Mouse (Mus musculus) intestine, embryonic 16.5 days (tissue): ENCODE results near the gene Wdr81. TPM values are rescaled to one million over a fixed set of nuclear protein-coding genes. Genes with fewer than 3 reads are reported as not detected.

Experiments
- ATAC-seq: fragments of 200-750 bp; cut with Nextera tagmentation; 2 replicates; pipeline ENCODE4 v1.8.0; 2017; ENCODE audit warnings: moderate TSS enrichment, moderate library complexity
- H3K27ac ChIP-seq: fragments of 300-500 bp; sonication (generic); 2 replicates; pipeline ENCODE4 v1.5.1; 2014; ENCODE audit warnings: mild to moderate bottlenecking, low read length
- H3K27me3 ChIP-seq: fragments of 300-500 bp; sonication (generic); replicated peaks from 2 replicates; pipeline ENCODE4 v1.6.1; 2014; ENCODE audit warnings: low read length, control low read depth, mixed read lengths; ENCODE audit not compliant: control insufficient read depth, insufficient read depth
- H3K36me3 ChIP-seq: fragments of 300-500 bp; sonication (generic); 2 replicates; pipeline ENCODE4 v1.6.1; 2014; ENCODE audit warnings: low read length, control low read depth; ENCODE audit not compliant: control insufficient read depth, insufficient read depth
- H3K4me1 ChIP-seq: fragments of 300-500 bp; sonication (generic); 2 replicates; pipeline ENCODE4 v1.6.1; 2014; ENCODE audit warnings: low read length, control low read depth, mixed read lengths; ENCODE audit not compliant: control insufficient read depth, insufficient read depth
- H3K4me2 ChIP-seq: fragments of 300-500 bp; sonication (generic); 2 replicates; pipeline ENCODE4 v1.6.1; 2014; ENCODE audit warnings: low read depth, low read length, control low read depth
- H3K4me3 ChIP-seq: fragments of 300-500 bp; sonication (generic); 2 replicates; pipeline ENCODE4 v1.5.1; 2014; ENCODE audit warnings: mild to moderate bottlenecking, low read length
- H3K9ac ChIP-seq: fragments of 300-500 bp; sonication (generic); 2 replicates; pipeline ENCODE4 v1.6.1; 2014; ENCODE audit warnings: low read depth, low read length
- H3K9me3 ChIP-seq: fragments of 300-500 bp; sonication (generic); 2 replicates; pipeline ENCODE4 v1.6.1; 2016; ENCODE audit warnings: low read length, control low read depth; ENCODE audit not compliant: control insufficient read depth
- WGBS: fragments of 180-500 bp; shearing (Covaris S2); extraction: QIAGEN DNeasy Blood & Tissue Kit; methylation state at CpG from one replicate; pipeline ENCODE4 v1.1.7; 2014; 5-methylcytosine and 5-hydroxymethylcytosine counted together
- polyA plus RNA-seq: library from polyadenylated mRNA; unstranded; fragments of >200 nt; fragmentation: Nextera tagmentation; extraction: Ambion mirVana; gene quantifications from 2 replicates; pipeline ENCODE4 v1.2.1, GENCODE M21; 2015

Wdr81 gene
- polyA plus RNA-seq, 1 experiment from 2014 or later: 6.9 TPM

DNA sequence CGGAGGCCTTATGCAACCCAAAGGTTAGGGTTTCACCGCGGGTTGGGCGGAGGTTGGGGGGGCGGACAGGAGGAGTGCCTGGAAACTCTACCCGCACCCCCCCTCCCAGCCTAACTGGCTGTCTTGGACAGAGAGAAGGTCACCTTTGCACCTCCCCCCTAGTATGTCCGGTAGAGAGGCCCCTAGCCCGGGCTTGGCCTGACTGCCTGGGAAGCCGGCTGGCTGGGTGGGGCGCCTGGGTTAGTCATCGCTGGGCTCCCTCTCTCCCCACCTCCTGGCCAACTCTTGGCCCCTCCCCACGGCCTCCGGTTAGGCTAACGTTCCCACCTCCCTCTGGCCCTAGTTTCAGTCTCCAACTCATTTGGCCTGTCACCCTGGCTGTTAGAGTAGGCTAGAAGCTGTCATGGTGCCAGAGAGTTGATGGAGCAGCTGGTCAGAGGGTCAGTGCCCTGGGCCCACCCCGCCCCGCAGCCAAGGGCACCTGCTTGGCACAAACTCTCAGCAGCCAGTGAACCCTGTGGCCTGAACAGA, 7.8 kb upstream of the Wdr81 start:
- ATAC-seq: peak; percentile 41
- WGBS: 3% methylated on average over 16 of the region's 16 CpGs

DNA sequence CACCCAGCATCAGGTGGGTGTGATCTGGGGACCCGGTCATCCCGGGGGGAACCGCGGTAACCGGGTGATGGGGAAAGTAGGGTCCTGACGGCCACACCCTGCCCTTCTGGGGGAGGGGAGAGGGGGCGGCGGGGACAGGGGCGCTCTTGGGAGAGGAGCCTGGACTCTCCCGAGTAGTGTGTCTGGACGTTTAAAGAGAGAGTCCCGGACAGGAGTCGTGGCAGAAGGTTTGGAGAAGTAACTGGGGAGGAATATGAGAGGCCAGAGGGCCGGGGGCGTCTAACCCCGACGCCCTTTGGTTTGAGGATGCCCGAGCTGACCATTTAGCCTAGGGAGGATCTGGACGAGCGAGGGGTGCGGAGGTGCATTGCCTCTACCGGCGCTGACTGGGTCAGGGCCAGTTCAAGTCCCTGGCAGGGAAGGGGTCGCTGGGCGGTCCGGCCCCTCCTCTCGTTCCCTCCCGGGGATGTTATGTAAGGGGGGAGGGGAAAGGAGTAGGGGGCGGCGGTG, 7.3 kb upstream of the Wdr81 start:
- peak; percentile 17; the same call in 1 of the 2 replicates for ATAC-seq

More for the DNA sequence above, 7.8 kb upstream of the Wdr81 start:
- Histone ChIP-seq H3K27ac (peak overlapping the region; percentile 93), H3K36me3 (peaks cover 3% of the 10 kb centered on the region; the same call in 1 of the 2 replicates), H3K4me1 (peaks cover 26% of the 10 kb centered on the region), H3K27me3 (no peaks in the 10 kb centered on the region), H3K9ac (peak overlapping the region; percentile 72), H3K4me2 (peak overlapping the region; percentile 60), H3K4me3 (peak overlapping the region; percentile 73), H3K9me3 (no peaks in the 10 kb centered on the region)

DNA sequence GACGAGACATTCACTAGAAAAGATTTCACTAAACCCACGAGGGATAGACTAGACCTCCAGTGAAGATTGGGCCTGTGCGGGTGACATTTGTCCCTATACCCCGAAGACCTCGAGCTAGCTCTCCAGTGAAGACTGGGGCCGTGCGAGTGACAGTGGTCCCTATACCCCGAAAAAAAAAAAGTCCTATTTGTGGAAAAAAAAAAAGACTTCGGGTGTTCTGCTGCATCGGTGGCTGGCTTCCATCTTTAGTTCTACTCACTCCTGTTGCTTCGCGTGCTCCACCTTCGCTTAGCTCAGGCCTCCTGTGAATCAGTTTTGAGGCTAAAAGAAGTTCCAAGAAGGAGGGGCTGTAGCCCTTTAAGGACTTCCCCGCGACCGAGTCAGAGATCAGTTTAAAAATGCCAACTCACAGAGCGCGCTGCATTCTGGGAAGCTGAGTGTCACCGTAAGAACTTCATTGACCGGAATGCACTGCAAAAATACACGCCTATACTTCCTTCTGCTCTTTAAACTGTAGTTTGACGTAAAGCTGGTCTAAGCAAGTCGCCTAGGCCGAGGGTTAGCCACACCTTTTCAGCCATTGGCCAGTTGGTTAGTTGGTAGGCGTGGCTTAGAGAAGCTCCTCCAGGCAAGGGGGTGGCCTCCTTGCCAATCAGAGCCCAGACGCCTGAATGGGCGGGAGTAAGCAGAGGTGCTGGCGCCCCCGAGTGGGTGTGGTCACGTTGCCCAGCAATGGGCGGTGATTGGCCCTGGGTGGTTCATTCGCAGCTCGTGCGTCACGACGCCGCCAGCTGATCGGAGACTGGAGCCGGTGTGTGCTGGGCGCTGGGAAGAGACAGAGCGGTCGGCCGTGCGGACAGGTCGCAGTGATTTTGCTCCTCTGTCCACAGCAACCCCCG, 6.6 kb upstream of the Wdr81 start, which contains the start of gene Tlcd2:
Gene Tlcd2, plus strand, starts transcription at position 872 of the 899 bp plus-strand sequence.
- Histone ChIP-seq H3K36me3 (peaks cover 3% of the 10 kb centered on the region; the same call in 1 of the 2 replicates), H3K4me1 (peaks cover 25% of the 10 kb centered on the region), H3K27ac (peak within 1 kb of the TSS; percentile 98), H3K4me2 (peak within 1 kb of the TSS; percentile 86), H3K9ac (peak within 1 kb of the TSS; percentile 72), H3K27me3 (no peaks in the 10 kb centered on the region), H3K9me3 (no peaks in the 10 kb centered on the region), H3K4me3 (peak within 1 kb of the TSS; percentile 73)
- under 1% methylated on average over 46 of the region's 46 CpGs for WGBS
- ATAC-seq: peak; percentile 88

More for the DNA sequence above, 7.3 kb upstream of the Wdr81 start:
- peak overlapping the region; percentile 73 for H3K4me3 ChIP-seq
- peak overlapping the region; percentile 93 for H3K27ac ChIP-seq
- peak overlapping the region; percentile 72 for H3K9ac ChIP-seq
- no peaks in the 10 kb centered on the region for H3K9me3 ChIP-seq
- peaks cover 25% of the 10 kb centered on the region for H3K4me1 ChIP-seq
- H3K36me3 ChIP-seq: peaks cover 3% of the 10 kb centered on the region; the same call in 1 of the 2 replicates
- under 1% methylated on average over 30 of the region's 30 CpGs for WGBS
- H3K27me3 ChIP-seq: no peaks in the 10 kb centered on the region
- peak overlapping the region; percentile 60 for H3K4me2 ChIP-seq

DNA sequence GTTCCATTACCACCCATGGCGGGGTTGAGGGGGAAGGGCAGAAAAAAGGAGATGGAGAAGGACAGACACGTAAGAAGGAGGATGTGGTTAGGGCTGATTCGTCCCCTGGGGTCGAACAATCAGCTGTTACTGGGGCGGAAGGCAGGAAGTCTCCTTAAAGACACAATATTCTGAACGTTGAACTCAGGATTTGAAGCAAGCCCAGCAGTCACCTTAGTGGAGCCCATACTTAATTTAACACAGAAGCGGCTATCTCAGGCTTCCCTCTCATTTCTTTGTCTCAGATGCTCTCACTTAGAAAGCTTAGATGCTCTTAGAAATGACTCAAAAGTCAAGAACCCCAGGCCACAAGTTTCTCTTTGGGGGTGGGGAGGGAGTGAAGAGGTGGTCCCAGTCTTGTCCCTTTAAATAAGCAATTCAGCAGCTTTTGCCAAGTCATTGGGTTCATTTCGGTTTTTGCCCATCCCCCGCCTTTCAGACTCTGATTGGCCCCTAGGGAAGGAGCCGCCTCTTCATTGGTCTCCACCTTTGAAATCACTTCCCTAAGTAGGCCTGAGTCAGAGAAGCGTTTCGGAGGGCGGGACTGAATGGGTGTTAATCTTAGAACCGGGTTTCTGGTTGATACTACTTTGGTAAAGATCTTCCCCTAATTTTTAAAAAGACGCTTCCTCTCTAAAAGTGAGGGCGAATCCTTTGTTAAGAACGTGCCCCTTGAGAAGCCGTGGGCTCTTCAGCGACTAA, 5.8 kb upstream of the Wdr81 start:
- Histone ChIP-seq H3K4me1 (peaks cover 26% of the 10 kb centered on the region), H3K4me3 (peak overlapping the region; percentile 51), H3K27me3 (no peaks in the 10 kb centered on the region), H3K36me3 (peaks cover 1% of the 10 kb centered on the region; the same call in 1 of the 2 replicates), H3K9ac (peak overlapping the region; percentile 68), H3K4me2 (peak overlapping the region; percentile 86), H3K27ac (peak overlapping the region; percentile 98), H3K9me3 (no peaks in the 10 kb centered on the region)
- WGBS: 4% methylated on average over 19 of the region's 19 CpGs
- peak; percentile 47 for ATAC-seq

DNA sequence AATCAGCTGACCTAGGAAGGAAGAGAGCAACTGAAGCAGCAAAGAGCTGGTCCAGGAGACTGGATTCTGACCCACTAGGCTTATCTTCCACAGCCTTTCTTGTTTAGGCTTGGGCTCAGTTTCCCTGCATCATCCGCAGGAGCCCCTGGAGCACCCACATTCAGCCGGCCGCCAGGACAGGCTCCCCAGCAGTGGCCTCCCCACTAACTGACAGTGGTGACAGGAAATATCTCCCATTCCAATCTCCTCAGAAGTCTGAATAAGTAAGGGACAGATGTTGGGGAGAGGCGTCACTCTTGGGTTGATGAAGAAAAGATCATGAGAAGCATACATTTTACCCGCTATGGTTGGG, 5.2 kb upstream of the Wdr81 start:
- Histone ChIP-seq H3K4me1 (peaks cover 31% of the 10 kb centered on the region), H3K36me3 (no peaks in the 10 kb centered on the region), H3K4me2 (peak overlapping the region; percentile 86), H3K27me3 (no peaks in the 10 kb centered on the region), H3K4me3 (peak overlapping the region; percentile 51; the same call in 1 of the 2 replicates), H3K9ac (0 out of 2 replicates have a peak overlapping the region, but pooled peaks have one; percentile 68), H3K9me3 (no peaks in the 10 kb centered on the region), H3K27ac (peak overlapping the region; percentile 98)
- WGBS: 27% methylated on average over 5 of the region's 5 CpGs
- ATAC-seq: no peak

DNA sequence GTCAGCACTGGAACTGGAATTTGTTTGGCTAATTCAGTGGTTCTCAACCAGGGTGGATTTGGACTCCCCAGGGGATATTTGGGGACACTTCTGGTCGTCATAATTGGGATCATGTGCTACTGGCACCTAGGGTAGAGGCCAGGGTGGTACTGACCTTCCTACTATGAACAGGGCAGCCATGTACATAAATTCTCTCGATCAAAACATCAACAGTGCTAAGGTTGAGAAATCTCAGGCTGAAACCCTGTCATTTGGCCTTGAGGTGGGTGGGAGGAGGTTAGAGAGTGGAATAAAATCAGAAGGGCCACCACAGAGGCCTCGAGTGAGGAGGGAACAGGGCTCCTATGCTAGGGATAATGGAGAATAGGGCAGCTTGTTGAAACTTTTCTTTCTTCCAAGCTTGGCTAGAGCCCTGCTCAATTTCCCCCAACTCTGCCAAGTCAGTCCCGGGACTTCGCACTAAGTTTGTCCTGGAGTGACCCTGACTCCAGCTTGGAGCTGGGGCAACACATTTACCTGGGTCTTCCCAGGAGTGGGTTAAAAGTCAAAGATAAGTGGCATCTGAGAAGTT, 4.7 kb upstream of the Wdr81 start:
- H3K4me1 ChIP-seq: peaks cover 32% of the 10 kb centered on the region
- no peaks in the 10 kb centered on the region for H3K27me3 ChIP-seq
- WGBS: 76% methylated on average over 5 of the region's 5 CpGs
- ATAC-seq: no peak
- H3K4me2 ChIP-seq: no peak overlapping the region
- H3K36me3 ChIP-seq: no peaks in the 10 kb centered on the region
- no peak overlapping the region for H3K4me3 ChIP-seq
- H3K27ac ChIP-seq: peak overlapping the region; percentile 98
- no peaks in the 10 kb centered on the region for H3K9me3 ChIP-seq
- H3K9ac ChIP-seq: 0 out of 2 replicates have a peak overlapping the region, but pooled peaks have one; percentile 68

DNA sequence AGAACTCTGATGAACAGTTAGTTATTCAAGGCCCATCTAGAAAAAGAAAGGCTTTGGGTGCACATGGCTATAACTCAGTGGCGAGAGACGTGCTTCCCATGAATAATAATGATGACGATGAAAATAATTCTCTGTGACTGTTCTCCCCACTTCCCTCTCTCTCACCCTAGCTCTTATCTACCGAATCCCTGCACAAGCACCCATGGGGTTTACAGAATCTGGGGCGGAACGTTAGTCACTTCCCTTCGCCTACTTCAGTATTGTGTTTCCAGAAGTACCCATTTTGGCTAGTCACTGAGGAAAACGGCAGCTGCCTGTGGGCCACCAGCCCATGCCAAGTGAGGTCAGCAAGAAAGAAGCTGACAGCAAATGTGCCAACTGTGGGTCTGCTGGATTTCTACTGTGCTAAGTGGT, 4.1 kb upstream of the Wdr81 start:
- no peak overlapping the region for H3K27ac ChIP-seq
- H3K4me3 ChIP-seq: no peak overlapping the region
- no peak overlapping the region for H3K4me2 ChIP-seq
- no peak for ATAC-seq
- WGBS: 77% methylated on average over 8 of the region's 8 CpGs
- H3K36me3 ChIP-seq: no peaks in the 10 kb centered on the region
- no peaks in the 10 kb centered on the region for H3K9me3 ChIP-seq
- peaks cover 34% of the 10 kb centered on the region for H3K4me1 ChIP-seq
- H3K9ac ChIP-seq: no peak overlapping the region
- H3K27me3 ChIP-seq: no peaks in the 10 kb centered on the region

DNA sequence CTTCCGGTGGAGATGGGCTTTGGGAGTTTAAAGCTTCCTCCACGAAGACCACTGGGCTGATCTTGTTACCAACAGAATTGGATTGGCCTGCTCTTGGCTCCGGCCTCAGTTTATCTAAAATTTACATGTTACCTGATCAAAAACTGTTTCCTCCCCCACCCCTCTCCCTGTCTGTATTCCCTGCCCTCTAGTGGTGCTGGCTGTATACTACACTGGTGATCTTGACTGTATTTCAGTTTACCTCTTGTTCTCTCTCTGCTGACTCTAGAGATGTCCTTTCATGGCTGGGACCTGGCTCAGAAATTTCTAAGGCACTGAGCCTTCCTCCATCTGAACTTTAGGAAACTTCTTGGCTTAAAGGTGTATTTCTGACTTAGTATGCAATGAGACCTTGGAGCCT, 3.7 kb upstream of the Wdr81 start:
- no peak overlapping the region for H3K4me2 ChIP-seq
- H3K9me3 ChIP-seq: no peaks in the 10 kb centered on the region

More for the DNA sequence above, 3.7 kb upstream of the Wdr81 start:
- Histone ChIP-seq H3K36me3 (no peaks in the 10 kb centered on the region), H3K4me3 (no peak overlapping the region), H3K4me1 (peaks cover 34% of the 10 kb centered on the region), H3K27me3 (no peaks in the 10 kb centered on the region), H3K9ac (no peak overlapping the region), H3K27ac (no peak overlapping the region)
- no peak for ATAC-seq
- WGBS: 16% methylated on average over 3 of the region's 3 CpGs
